Mouse (Mus musculus): ENCODE data around the gene Kifc3. TPM values are rescaled to one million over a fixed set of nuclear protein-coding genes. Genes with fewer than 3 reads are reported as not detected.

Kifc3 gene
- polyA plus RNA-seq, 1 experiment from 2014 or later, result 5.2 TPM

GRCm38 (mm10) chr8:95137201-95137600, 65.4 kb downstream of the Kifc3 start:
- Histone ChIP-seq H3K4me3 (peak overlapping the region; percentile 49), H3K4me1 (peaks cover 34% of the 10 kb centered on the region), H3K36me3 (no peaks in the 10 kb centered on the region), H3K27me3 (ENCODE audit: low read depth, poor library complexity, severe bottlenecking) (peaks cover 64% of the 10 kb centered on the region), H3K9me3 (replicated peaks) (no peaks in the 10 kb centered on the region), H3K27ac (replicated peaks) (no peak overlapping the region)
- no peak for DNase-seq (ENCODE audit: low spot score)
- 19% methylated on average over 12 of the region's 12 CpGs for WGBS

- H3K36me3 ChIP-seq, result no peaks in the 10 kb centered on the region
- H3K4me1 ChIP-seq, result peaks cover 31% of the 10 kb centered on the region
- H3K27ac ChIP-seq (replicated peaks), result no peak overlapping the region
- H3K9me3 ChIP-seq (replicated peaks), result no peaks in the 10 kb centered on the region
- peaks cover 54% of the 10 kb centered on the region for H3K27me3 ChIP-seq (ENCODE audit: low read depth, poor library complexity, severe bottlenecking)
- WGBS, result 88% methylated on average over 3 of the region's 3 CpGs
- DNase-seq (ENCODE audit: low spot score), result no peak
- H3K4me3 ChIP-seq, result no peak overlapping the region
These were observed 66.4 kb downstream of the Kifc3 start for GRCm38 (mm10) chr8:95136218-95136617.

DNA sequence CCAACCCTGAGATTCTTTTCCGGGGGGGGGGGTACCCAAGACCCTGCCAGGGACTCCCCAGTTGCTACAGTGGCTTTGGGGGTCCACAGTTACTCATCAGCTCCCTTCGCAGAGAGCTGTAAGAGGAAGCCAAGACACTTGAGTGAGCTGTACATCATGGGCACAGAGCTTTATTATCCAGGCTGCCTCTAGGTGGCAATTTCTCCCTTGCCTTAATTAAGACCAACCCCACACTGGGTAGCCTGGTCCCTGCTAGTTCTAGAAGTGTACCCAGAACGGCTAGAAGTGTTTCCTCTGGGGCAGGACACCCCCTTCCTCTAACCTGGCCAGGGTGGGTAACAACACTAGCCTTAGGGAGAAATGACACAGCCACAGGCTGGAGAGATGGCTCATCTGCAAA, 67.4 kb downstream of the Kifc3 start:
- Histone ChIP-seq H3K27me3 (ENCODE audit: low read depth, poor library complexity, severe bottlenecking) (peaks cover 45% of the 10 kb centered on the region), H3K36me3 (no peaks in the 10 kb centered on the region), H3K27ac (replicated peaks) (no peak overlapping the region), H3K9me3 (replicated peaks) (no peaks in the 10 kb centered on the region), H3K4me1 (peaks cover 30% of the 10 kb centered on the region), H3K4me3 (no peak overlapping the region)
- 51% methylated on average over 3 of the region's 3 CpGs for WGBS
- DNase-seq (ENCODE audit: low spot score), result no peak

DNA sequence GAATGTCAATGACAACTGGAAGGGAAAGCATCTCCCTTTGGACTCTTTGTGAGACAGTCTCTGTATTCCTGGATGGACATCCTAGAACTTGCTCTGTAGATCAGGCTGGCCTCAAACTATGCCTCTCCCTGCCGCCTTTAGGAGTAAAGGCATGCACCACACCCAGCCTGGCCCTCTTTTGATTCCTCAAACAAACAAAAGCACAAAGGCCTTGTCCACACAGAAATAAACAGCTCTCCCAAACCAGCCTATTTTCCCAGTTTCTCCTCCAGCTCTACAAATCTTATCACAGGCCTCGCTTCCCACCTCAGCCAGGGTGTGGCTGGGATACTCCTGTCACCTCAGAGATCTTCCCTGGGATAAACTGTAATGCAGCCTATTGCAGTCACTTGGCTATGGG, 68.4 kb downstream of the Kifc3 start:
- H3K4me1 ChIP-seq, result peaks cover 30% of the 10 kb centered on the region
- no peak for DNase-seq (ENCODE audit: low spot score)
- 86% methylated on average over 2 of the region's 2 CpGs for WGBS
- H3K27ac ChIP-seq (replicated peaks), result no peak overlapping the region
- H3K4me3 ChIP-seq, result no peak overlapping the region
- H3K36me3 ChIP-seq, result no peaks in the 10 kb centered on the region
- H3K27me3 ChIP-seq (ENCODE audit: low read depth, poor library complexity, severe bottlenecking), result peaks cover 34% of the 10 kb centered on the region
- H3K9me3 ChIP-seq (replicated peaks), result no peaks in the 10 kb centered on the region

- H3K9me3 ChIP-seq (replicated peaks), result no peaks in the 10 kb centered on the region
- H3K4me1 ChIP-seq, result peaks cover 22% of the 10 kb centered on the region
- H3K27ac ChIP-seq (replicated peaks), result no peak overlapping the region
- H3K27me3 ChIP-seq (ENCODE audit: low read depth, poor library complexity, severe bottlenecking), result peaks cover 12% of the 10 kb centered on the region
- no peak overlapping the region for H3K4me3 ChIP-seq
- 85% methylated on average over 5 of the region's 5 CpGs for WGBS
- H3K36me3 ChIP-seq, result no peaks in the 10 kb centered on the region
- no peak for DNase-seq (ENCODE audit: low spot score)
These were observed 70.6 kb downstream of the Kifc3 start for GRCm38 (mm10) chr8:95131983-95132382.

GRCm38 (mm10) chr8:95130966-95131537, 71.6 kb downstream of the Kifc3 start:
- WGBS, result 71% methylated on average over 15 of the region's 15 CpGs
- H3K4me3 ChIP-seq, result no peak overlapping the region
- no peaks in the 10 kb centered on the region for H3K9me3 ChIP-seq (replicated peaks)
- no peaks in the 10 kb centered on the region for H3K36me3 ChIP-seq
- H3K4me1 ChIP-seq, result peaks cover 18% of the 10 kb centered on the region
- H3K27ac ChIP-seq (replicated peaks), result 0 out of 2 replicates have a peak overlapping the region, but pooled peaks have one; percentile 29
- H3K27me3 ChIP-seq (ENCODE audit: low read depth, poor library complexity, severe bottlenecking), result peaks cover 3% of the 10 kb centered on the region
- no peak for DNase-seq (ENCODE audit: low spot score)

DNA sequence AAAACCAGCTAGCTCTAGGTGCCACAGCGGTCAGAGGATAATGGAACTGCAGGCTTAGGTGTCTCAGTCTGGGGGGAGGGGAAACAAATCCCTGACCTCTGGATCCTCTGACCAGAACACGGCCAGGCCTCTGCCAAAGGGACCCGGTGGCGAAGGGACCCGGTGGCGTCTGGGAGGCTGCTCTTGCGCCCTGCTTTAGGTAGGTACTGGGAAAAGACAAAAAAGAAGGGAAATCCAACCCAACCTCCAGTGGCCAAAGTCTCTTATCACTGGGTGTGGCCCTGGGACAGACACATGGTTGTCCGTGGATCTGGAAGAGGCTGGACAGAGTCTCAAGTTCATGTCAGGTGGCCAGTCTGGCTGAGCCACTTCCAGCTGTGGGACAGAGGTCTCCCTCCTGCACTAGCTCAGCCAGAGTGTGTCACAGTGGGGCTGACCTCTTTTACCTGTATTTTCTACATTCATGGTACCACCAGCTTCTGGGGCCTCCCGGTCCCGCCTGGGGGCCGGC, 73.8 kb downstream of the Kifc3 start:
- WGBS, result 89% methylated on average over 11 of the region's 11 CpGs

DNA sequence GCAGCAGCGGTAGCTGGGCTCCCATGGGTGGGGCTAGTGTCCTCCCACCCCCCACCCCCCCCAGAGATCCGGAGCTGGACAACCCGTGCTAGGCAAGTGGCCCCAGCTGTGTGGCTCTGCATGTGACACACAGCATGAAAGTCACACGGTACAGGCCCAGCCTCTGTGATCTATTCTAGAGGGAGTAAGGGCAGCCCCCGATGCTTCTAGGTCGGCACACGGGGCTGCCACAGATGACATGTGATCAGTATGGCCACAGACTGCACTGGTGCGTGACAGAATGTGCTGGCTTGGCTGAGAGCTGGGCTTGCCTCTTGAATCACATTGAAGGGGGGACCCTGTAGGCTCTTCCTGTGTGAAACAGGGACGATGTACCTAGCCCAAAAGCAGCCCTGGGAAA, 75.0 kb downstream of the Kifc3 start:
- H3K4me3 ChIP-seq, result no peak overlapping the region
- H3K27me3 ChIP-seq (ENCODE audit: low read depth, poor library complexity, severe bottlenecking), result no peaks in the 10 kb centered on the region
- H3K9me3 ChIP-seq (replicated peaks), result no peaks in the 10 kb centered on the region
- 75% methylated on average over 9 of the region's 9 CpGs for WGBS
- 0 out of 2 replicates have a peak overlapping the region, but pooled peaks have one; percentile 23 for H3K27ac ChIP-seq (replicated peaks)
- H3K4me1 ChIP-seq, result peaks cover 18% of the 10 kb centered on the region
- DNase-seq (ENCODE audit: low spot score), result no peak
- no peaks in the 10 kb centered on the region for H3K36me3 ChIP-seq

More for the DNA sequence above, 73.8 kb downstream of the Kifc3 start:
- H3K4me3 ChIP-seq, result no peak overlapping the region
- H3K27me3 ChIP-seq (ENCODE audit: low read depth, poor library complexity, severe bottlenecking), result no peaks in the 10 kb centered on the region
- H3K9me3 ChIP-seq (replicated peaks), result no peaks in the 10 kb centered on the region
- DNase-seq (ENCODE audit: low spot score), result no peak
- no peaks in the 10 kb centered on the region for H3K36me3 ChIP-seq
- H3K27ac ChIP-seq (replicated peaks), result no peak overlapping the region
- H3K4me1 ChIP-seq, result peaks cover 18% of the 10 kb centered on the region

DNA sequence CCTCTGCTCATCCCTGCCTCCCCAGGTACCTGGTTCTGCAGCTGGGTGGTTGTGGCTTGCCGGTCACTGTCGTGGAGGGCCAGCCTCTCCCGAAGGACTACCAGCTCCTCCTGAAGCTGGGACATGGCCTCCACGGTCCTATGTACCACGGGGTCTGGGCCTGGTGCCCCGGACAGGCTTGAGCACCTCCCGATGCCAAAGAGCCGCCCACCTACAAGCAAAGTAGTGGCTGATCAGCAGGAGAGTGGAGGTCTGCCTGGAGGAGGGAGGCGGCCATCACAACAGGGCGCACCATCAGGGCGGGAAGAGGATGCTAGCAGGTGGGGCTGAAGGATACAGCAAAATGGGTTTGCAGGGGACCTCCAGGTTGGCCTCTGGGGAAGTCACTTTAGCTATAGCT, 76.1 kb downstream of the Kifc3 start:
- Histone ChIP-seq H3K9me3 (replicated peaks) (no peaks in the 10 kb centered on the region), H3K27me3 (ENCODE audit: low read depth, poor library complexity, severe bottlenecking) (no peaks in the 10 kb centered on the region), H3K27ac (replicated peaks) (0 out of 2 replicates have a peak overlapping the region, but pooled peaks have one; percentile 23), H3K4me1 (peaks cover 15% of the 10 kb centered on the region), H3K4me3 (no peak overlapping the region), H3K36me3 (no peaks in the 10 kb centered on the region)
- 90% methylated on average over 11 of the region's 11 CpGs for WGBS
- DNase-seq (ENCODE audit: low spot score), result no peak

- Histone ChIP-seq H3K4me3 (no peak overlapping the region), H3K27me3 (ENCODE audit: low read depth, poor library complexity, severe bottlenecking) (no peaks in the 10 kb centered on the region), H3K27ac (replicated peaks) (no peak overlapping the region), H3K4me1 (peaks cover 7% of the 10 kb centered on the region), H3K36me3 (no peaks in the 10 kb centered on the region), H3K9me3 (replicated peaks) (no peaks in the 10 kb centered on the region)
- 83% methylated on average over 5 of the region's 5 CpGs for WGBS
- no peak for DNase-seq (ENCODE audit: low spot score)
These were observed 79.2 kb downstream of the Kifc3 start for GRCm38 (mm10) chr8:95123455-95123854.

DNA sequence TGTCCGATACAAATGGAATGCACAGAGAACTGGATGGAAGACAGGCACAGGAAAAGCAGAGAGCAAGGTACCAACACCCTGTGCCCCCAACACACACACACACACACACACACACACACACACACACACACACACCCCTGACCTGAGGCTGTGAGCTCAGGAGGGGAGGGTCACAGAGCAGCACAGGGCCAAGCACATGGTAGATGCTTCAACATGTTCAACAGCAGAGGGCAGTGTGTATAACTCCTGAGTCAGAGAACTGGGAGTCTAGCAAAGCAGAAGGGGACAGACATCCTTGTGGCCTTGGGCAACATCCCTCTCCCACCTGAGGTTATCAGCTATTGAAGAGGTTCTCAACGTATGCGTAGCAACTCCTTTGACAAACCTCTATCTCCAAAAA, 88.9 kb downstream of the Kifc3 start:
- H3K9me3 ChIP-seq (replicated peaks), result no peaks in the 10 kb centered on the region
- H3K4me3 ChIP-seq, result no peak overlapping the region
- 74% methylated on average over 3 of the region's 3 CpGs for WGBS
- no peaks in the 10 kb centered on the region for H3K36me3 ChIP-seq
- H3K27ac ChIP-seq (replicated peaks), result 0 out of 2 replicates have a peak overlapping the region, but pooled peaks have one; percentile 13
- no peaks in the 10 kb centered on the region for H3K4me1 ChIP-seq
- no peaks in the 10 kb centered on the region for H3K27me3 ChIP-seq (ENCODE audit: low read depth, poor library complexity, severe bottlenecking)
- peak; percentile 22 for DNase-seq (ENCODE audit: low spot score)

- Histone ChIP-seq H3K9me3 (replicated peaks) (no peaks in the 10 kb centered on the region), H3K27ac (replicated peaks) (0 out of 2 replicates have a peak overlapping the region, but pooled peaks have one; percentile 13), H3K27me3 (ENCODE audit: low read depth, poor library complexity, severe bottlenecking) (no peaks in the 10 kb centered on the region), H3K4me1 (no peaks in the 10 kb centered on the region), H3K4me3 (no peak overlapping the region), H3K36me3 (no peaks in the 10 kb centered on the region)
- 78% methylated on average over 4 of the region's 4 CpGs for WGBS
- no peak for DNase-seq (ENCODE audit: low spot score)
These were observed 89.5 kb downstream of the Kifc3 start for GRCm38 (mm10) chr8:95113108-95113507.

DNA sequence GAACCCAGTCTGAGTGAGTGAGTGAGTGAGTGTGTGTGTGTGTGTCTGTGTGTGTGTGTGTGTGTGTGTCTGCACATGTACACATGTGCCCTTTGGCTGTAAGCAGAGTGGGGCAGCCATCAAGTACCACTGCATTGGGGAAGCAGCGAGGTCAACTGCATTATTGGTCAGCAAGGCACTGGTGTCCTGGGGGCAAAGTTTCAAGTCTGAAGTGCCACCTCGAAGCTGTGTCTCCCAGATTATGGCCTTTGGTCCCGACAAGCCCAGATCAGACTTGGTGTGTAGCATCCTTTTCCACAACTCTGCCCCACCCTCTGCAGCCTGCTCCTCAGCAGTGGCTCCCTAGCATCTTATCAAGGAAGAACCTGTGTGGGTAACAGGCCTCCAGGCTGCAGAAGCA, 90.0 kb downstream of the Kifc3 start:
- Histone ChIP-seq H3K4me3 (no peak overlapping the region), H3K27ac (replicated peaks) (no peak overlapping the region), H3K9me3 (replicated peaks) (no peaks in the 10 kb centered on the region), H3K27me3 (ENCODE audit: low read depth, poor library complexity, severe bottlenecking) (no peaks in the 10 kb centered on the region), H3K4me1 (no peaks in the 10 kb centered on the region), H3K36me3 (no peaks in the 10 kb centered on the region)
- WGBS, result 86% methylated on average over 3 of the region's 3 CpGs
- DNase-seq (ENCODE audit: low spot score), result no peak

All from midbrain, embryonic 10.5 days (tissue).